Mouse (Mus musculus) erythroblast, embryonic 14.5 days (primary cell): ENCODE results near the gene Camsap1.

ENCODE experiments used
- GATA1 ChIP-seq: IDR thresholded peaks from 2 replicates; pipeline ENCODE4 v1.6.1; 2012; ENCODE audit warnings: low read length, inconsistent platforms, mixed read lengths
- TAL1 ChIP-seq: IDR thresholded peaks from 3 replicates; pipeline ENCODE4 v1.6.1; 2012; ENCODE audit warnings: low read length, inconsistent platforms, mixed read lengths

DNA sequence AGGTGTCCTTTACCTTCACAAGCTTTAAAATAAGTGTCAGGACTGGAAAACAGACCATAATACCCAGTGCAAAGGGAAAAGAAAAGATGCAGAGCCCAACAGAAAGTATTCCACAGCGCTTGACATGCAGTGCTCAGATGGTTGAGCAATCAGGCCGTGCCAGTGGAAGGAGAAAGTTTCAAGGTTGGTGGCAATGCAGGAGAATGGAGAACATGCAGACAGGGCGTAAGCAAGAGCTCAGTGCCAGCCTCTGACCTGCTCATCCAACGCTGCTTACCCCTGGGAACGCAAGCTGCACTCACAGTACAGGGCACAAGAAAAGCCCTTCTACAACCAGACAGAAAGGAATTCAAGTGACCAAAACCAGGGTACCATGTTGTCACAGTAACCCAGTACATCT is 18.1 kb upstream of the Camsap1 start:
- TF ChIP-seq GATA1 (no peak), TAL1 (no peak)
